Mouse (Mus musculus) heart, adult 2 months (tissue): ENCODE measurements at regions not wholly inside any gene's neighbourhood (a gene's known extent, or its start where the extent isn't known, plus 50 kb on each side); places are given as distances from the start of the nearest gene placed in this dataset.

Experiments used
- CTCF ChIP-seq: fragments of 200-600 bp; IDR thresholded peaks from 2 replicates; pipeline ENCODE4 v1.8.1; 2022; ENCODE audit warnings: antibody characterized with exemption, mild to moderate bottlenecking, moderate library complexity
- POLR2A ChIP-seq: fragments of 200-500 bp; IDR thresholded peaks from 2 replicates; pipeline ENCODE4 v1.6.1; 2011; ENCODE audit warnings: mild to moderate bottlenecking, low read depth, low read length, control low read depth; ENCODE audit not compliant: insufficient read depth

GRCm38 (mm10) chr2:174868743-174869369, 108.4 kb downstream of the Edn3 start:
- TF ChIP-seq CTCF: no peak
- TF ChIP-seq POLR2A: no peak
